In genomic region chr8:87225504-87226425, GRCm38 (mm10) we compare ENCODE assay signal across 18 mouse cellular contexts.
DNase-seq lines count a peak whose midpoint lies in the region; ATAC-seq and TF ChIP-seq lines count a peak whose summit lies in the region.
"Had no signal": no experiment of that assay in that cellular context is flagged by ENCODE, and none has a peak within 500 bp of the region (broad histone marks: within the 10 kb centered on the region; RNA-seq: fewer than 3 reads in every experiment).

No protein-coding gene starts in this region.

- no peaks in the 10 kb centered on the region for H3K36me3 ChIP-seq in forebrain, postnatal 0 days (ENCODE audit: insufficient read depth)
- no peaks in the 10 kb centered on the region for H3K36me3 ChIP-seq in midbrain, embryonic 14.5 days (ENCODE audit: control insufficient read depth, insufficient read depth, low read length)
- H3K36me3 ChIP-seq in liver, embryonic 12.5 days = no peaks in the 10 kb centered on the region
- H3K36me3 ChIP-seq: neural tube, embryonic 12.5 days had no signal

- H3K27ac ChIP-seq in forebrain, postnatal 0 days (ENCODE audit: low read depth, low read length) = no peak overlapping the region
- peak overlapping the region; percentile 58 for H3K27ac ChIP-seq in midbrain, embryonic 14.5 days (replicated peaks; ENCODE audit: low read depth, low read length)
- H3K27ac ChIP-seq in liver, embryonic 12.5 days = no peak overlapping the region
- H3K27ac ChIP-seq: neural tube, embryonic 12.5 days had no signal

- no peaks in the 10 kb centered on the region for H3K9me3 ChIP-seq in forebrain, postnatal 0 days (ENCODE audit: low read length)
- H3K9me3 ChIP-seq in midbrain, embryonic 14.5 days (ENCODE audit: control insufficient read depth, low read length) = no peaks in the 10 kb centered on the region
- H3K9me3 ChIP-seq in liver, embryonic 12.5 days (replicated peaks) = no peaks in the 10 kb centered on the region
- H3K9me3 ChIP-seq: neural tube, embryonic 12.5 days had no signal

- TF ChIP-seq CTCF in forebrain, postnatal 0 days (IDR thresholded peaks at IDR 0.05; ENCODE audit: low read depth) = no peak

- no peaks in the 10 kb centered on the region for H3K27me3 ChIP-seq in forebrain, postnatal 0 days (ENCODE audit: insufficient read depth, low read length)
- H3K27me3 ChIP-seq in midbrain, embryonic 14.5 days (ENCODE audit: control insufficient read depth, insufficient read depth, low read length) = no peaks in the 10 kb centered on the region
- no peaks in the 10 kb centered on the region for H3K27me3 ChIP-seq in liver, embryonic 12.5 days (replicated peaks)
- H3K27me3 ChIP-seq: megakaryocyte, embryonic 14.5 days; neural tube, embryonic 12.5 days had no signal

- no peak overlapping the region for H3K9ac ChIP-seq in forebrain, postnatal 0 days
- no peak overlapping the region for H3K9ac ChIP-seq in midbrain, embryonic 14.5 days (replicated peaks; ENCODE audit: low read length)
- no peak overlapping the region for H3K9ac ChIP-seq in liver, embryonic 12.5 days
- H3K9ac ChIP-seq: liver, postnatal 0 days; neural tube, embryonic 12.5 days had no signal

- peak; percentile 18 for DNase-seq in embryo, embryonic 11 days
- no peak for DNase-seq in embryo, embryonic 10.5 days (ENCODE audit: low spot score)
- peak; percentile 11 for DNase-seq in ZHBTc4 (ENCODE audit: low read depth, low spot score)
- DNase-seq in forebrain, postnatal 0 days = peak; percentile 46
- DNase-seq in midbrain, embryonic 14.5 days = peak; percentile 79
- no peak for DNase-seq in layer of hippocampus, adult 8-10 months (ENCODE audit: low spot score in 2 of 2)
- no peak for DNase-seq in thymus, postnatal 36 days
- DNase-seq: adrenal gland, postnatal 25 days; cerebellum, adult 9-11 months; gastrocnemius, postnatal 25 days; kidney, postnatal 10 days; liver, postnatal 0 days; right cerebral cortex, postnatal 14 days; thymus, postnatal 25 days had no signal

- ATAC-seq in forebrain, postnatal 0 days = peak; percentile 84
- ATAC-seq in midbrain, embryonic 14.5 days (ENCODE audit: low FRiP score, low TSS enrichment) = peak; percentile 82
- no peak for ATAC-seq in liver, embryonic 12.5 days
- ATAC-seq: inflammation-experienced regulatory T-cells, adult 6 months; liver, postnatal 0 days had no signal

- no peaks in the 10 kb centered on the region for H3K4me1 ChIP-seq in forebrain, postnatal 0 days (ENCODE audit: insufficient read depth)
- H3K4me1 ChIP-seq in midbrain, embryonic 14.5 days (ENCODE audit: control insufficient read depth, insufficient read depth, low read length) = 0 out of 2 replicates have a peak, but pooled peaks cover 4% of the 10 kb centered on the region
- H3K4me1 ChIP-seq in liver, embryonic 12.5 days = no peaks in the 10 kb centered on the region
- H3K4me1 ChIP-seq: megakaryocyte, embryonic 14.5 days had no signal

- H3K4me3 ChIP-seq in forebrain, postnatal 0 days (ENCODE audit: low read depth, low read length) = no peak overlapping the region
- no peak overlapping the region for H3K4me3 ChIP-seq in midbrain, embryonic 14.5 days (replicated peaks; ENCODE audit: low read depth, low read length)
- no peak overlapping the region for H3K4me3 ChIP-seq in liver, embryonic 12.5 days
- H3K4me3 ChIP-seq: megakaryocyte, embryonic 14.5 days; neural tube, embryonic 12.5 days had no signal

- WGBS in forebrain, postnatal 0 days = 63% methylated on average over 11 of the region's 11 CpGs
- 62% methylated on average over 11 of the region's 11 CpGs for WGBS in midbrain, embryonic 14.5 days
- 60% methylated on average over 11 of the region's 11 CpGs for WGBS in liver, embryonic 12.5 days (ENCODE audit: insufficient replicate concordance)

- no peak overlapping the region for H3K4me2 ChIP-seq in forebrain, postnatal 0 days (ENCODE audit: low read depth)
- no peak overlapping the region for H3K4me2 ChIP-seq in midbrain, embryonic 14.5 days (ENCODE audit: low read length)
- no peak overlapping the region for H3K4me2 ChIP-seq in liver, embryonic 12.5 days
- H3K4me2 ChIP-seq: neural tube, embryonic 12.5 days had no signal

Comparison
In these comparisons a context has a peak if more than half of its experiments do, and no peak if none do; other contexts are left out.
1. DNase-seq: peak in embryo, embryonic 11 days (single experiment), ZHBTc4 (single experiment), forebrain, postnatal 0 days (single experiment) and midbrain, embryonic 14.5 days (single experiment); none in embryo, embryonic 10.5 days (single experiment), layer of hippocampus, adult 8-10 months (0 of 2) and thymus, postnatal 36 days (0 of 2).